Mouse (Mus musculus): ENCODE data around the gene Pdzd2.

The Pdzd2 gene

DNA sequence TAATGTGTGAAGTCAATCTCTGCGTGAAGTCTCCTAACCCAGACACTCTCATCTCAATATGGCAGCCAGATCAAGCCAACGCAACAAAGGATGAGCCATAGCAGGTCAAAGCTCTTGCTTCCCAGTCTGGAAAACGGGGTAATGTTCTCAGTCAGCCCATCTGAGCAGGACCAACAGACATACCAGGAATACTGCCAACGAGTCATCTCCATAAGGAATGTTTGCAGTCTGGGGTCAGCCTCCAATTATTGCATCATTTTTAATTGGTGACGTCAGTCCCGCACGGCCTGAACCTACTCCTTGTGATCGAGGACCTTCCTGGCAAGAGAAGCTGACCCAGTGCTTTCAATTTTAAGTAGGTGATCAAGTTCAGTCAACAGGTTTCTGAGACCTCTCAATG is 100.5 kb downstream of the Pdzd2 start:
- in situ Hi-C loops (cut with MboI; ENCODE audit: low pct_unique_long_range_greater_than_20kb in 1 of 2, low sequenced_read_pairs in 2 of 2, unreplicated experiment in 1 of 2) = no loop called here

DNA sequence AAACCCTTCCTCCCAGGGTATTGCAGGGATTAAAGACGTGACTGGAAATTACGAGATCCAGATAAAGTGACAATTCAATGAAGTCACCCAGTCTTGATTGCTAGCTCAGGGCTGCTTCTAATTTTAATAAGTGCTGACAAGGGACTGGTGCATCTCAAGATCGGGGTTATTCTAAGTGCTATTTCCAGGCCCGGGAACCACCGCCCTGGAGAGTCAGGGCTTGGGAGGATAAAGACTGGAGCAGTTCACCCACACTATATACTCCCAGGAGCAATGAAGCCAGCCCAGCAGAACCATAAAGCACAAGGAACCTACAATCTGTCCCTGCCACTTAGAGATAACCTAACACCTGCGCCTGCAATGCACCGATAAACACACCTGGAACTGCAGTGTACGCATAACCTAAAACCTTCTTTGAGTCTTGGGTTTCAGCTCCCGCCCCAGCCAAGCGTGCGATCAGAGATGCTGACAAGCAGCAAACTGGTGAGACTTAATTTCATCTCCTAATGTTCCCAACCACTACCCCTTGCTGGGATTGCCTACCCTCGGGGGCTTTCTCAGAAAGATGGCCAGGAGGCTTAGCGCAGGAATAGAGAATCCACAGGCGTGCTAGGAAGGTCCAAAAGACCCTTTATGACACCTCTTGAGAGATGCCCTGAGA is 101.2 kb downstream of the Pdzd2 start:
- in situ Hi-C loops (cut with MboI; ENCODE audit: low pct_unique_long_range_greater_than_20kb in 1 of 2, low sequenced_read_pairs in 2 of 2, unreplicated experiment in 1 of 2) = no loop called here

DNA sequence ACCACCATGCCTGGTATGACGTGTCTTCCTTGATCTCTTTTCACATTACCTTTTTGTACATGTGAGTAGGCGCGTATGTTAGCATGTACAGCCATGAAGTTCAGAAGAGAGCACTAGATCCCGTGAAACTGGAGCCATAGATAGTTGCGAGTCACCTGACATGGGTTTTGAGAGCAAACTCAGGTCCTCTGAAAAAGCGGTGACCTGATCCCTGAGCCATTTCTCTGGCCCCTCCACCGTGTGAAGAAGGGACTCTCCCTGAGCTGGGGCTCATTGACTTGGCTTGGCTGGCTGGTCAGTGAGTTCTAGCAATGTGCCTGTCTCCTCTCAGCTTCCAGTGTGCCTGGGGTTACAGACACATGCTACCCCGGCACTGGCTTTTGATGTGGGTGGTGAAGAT is 102.2 kb downstream of the Pdzd2 start:
- in situ Hi-C loops (cut with MboI; ENCODE audit: low pct_unique_long_range_greater_than_20kb in 1 of 2, low sequenced_read_pairs in 2 of 2, unreplicated experiment in 1 of 2) = no loop called here

DNA sequence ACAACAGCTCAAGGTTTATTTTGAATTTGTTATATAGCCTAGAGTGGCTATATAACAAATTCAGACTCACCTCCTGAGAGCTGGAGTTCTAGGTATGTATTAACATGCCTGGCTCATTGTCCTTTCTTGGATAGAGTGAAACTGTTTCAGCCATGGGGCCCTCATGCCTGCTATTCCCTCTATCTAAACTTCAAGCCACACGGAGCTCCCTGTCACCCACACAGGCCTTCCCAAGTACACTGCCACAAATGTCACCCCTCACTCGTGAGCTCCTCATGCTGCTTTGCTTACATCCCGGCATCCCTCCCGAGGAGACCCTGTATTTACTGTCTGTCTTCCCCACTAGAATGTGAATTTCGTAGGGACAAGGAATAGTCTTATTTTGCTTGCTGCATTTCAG is 103.3 kb downstream of the Pdzd2 start:
- in situ Hi-C loops (cut with MboI; ENCODE audit: low pct_unique_long_range_greater_than_20kb in 1 of 2, low sequenced_read_pairs in 2 of 2, unreplicated experiment in 1 of 2) = no loop called here

DNA sequence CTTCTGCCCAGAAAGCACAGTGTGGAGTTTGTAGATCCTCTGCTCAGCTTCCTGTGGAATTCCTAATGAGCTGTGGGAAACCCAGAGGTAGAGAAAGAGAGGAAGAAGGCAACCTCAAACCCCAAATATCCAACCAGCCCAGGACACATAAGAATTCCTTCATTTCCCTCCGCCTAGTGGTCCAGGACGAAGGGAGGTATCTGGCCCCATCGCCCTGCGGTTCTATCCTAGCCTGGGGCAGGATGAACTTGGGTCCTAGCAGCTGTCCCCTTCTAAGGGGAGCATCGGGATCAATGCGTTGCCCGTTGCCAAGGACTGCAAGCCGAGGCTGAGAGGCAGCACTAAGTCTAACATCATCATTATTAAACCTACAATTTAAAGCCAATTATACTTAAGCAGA is 104.8 kb downstream of the Pdzd2 start:
- in situ Hi-C loops (cut with MboI; ENCODE audit: low pct_unique_long_range_greater_than_20kb in 1 of 2, low sequenced_read_pairs in 2 of 2, unreplicated experiment in 1 of 2) = no loop called here

DNA sequence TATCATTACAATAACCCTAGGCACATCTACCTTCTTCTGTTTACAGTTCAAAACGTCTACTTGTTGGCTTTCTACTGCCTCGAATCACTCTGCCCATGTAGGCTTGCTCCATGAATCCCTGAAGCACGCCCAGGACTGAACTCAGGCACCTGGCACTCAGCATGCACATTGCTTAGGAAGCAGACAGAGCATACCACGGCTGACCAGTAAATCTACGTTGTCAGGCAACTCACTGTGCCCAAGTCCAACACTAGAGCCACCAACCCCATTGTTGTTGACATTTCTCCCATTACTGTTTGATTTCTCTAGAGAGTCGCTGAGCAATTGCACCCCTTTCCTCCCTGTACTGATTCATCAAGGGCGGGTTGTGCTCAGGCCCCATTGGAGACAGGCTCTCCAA is 110.6 kb downstream of the Pdzd2 start:
- in situ Hi-C loops (cut with MboI; ENCODE audit: low pct_unique_long_range_greater_than_20kb in 1 of 2, low sequenced_read_pairs in 2 of 2, unreplicated experiment in 1 of 2) = no loop called here

DNA sequence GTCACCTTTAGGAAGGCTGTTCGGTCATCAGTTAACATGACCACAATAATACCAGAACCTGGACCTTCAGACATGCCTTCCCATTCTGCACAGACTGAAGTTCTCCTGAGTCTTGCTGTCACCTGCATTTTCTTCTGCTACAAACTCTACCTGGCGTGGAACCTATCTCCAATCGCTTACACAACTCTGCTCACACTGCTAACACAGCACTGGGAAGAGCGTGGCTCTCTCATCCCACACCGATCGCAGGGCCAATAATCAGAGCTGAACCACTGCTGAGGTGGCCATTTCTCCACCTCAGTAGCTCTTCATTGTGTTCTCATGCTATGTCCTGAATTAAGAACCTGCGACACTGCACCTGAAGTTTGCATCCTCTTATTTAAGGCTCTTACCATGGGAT is 111.3 kb downstream of the Pdzd2 start:
- in situ Hi-C loops (cut with MboI; ENCODE audit: low pct_unique_long_range_greater_than_20kb in 1 of 2, low sequenced_read_pairs in 2 of 2, unreplicated experiment in 1 of 2) = no loop called here

DNA sequence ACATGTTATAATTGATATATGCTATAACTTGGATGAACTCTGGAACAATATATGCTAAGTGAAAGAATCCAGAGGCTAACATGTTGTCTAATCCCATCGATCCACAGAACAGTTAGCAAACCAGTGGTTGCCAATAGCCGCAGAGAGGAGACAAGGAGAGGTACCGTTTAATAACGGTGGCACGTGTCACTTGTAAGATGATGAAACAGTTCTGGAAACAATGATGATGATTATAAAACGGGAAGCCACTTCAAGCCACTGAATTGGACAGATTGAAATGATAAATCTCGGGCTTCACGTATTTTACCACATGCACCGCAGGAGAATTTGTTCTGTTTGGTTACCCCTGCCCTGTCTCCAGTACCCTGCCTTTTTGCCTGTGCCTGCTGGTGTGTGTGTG is 112.8 kb downstream of the Pdzd2 start:
- in situ Hi-C loops (cut with MboI; ENCODE audit: low pct_unique_long_range_greater_than_20kb in 1 of 2, low sequenced_read_pairs in 2 of 2, unreplicated experiment in 1 of 2) = no loop called here

DNA sequence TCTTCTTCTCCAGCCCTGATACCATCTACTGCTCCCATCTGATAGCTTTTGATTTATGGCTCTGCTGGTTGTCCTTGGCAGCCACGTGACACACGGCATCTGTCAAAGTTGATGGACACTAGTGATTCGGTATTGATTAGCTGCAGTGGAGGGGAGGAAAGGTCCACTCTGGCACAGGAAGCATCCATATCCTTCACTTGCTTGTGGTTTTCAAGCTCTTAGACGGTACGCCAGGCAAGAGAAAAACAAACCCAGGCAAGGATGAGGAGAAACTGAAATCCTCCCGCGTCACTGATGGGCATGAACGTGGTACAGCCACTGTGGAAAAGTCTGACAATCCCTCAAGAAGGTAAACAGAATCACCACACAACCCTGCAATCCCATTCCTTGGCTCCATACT is 113.6 kb downstream of the Pdzd2 start:
- in situ Hi-C loops (cut with MboI; ENCODE audit: low pct_unique_long_range_greater_than_20kb in 1 of 2, low sequenced_read_pairs in 2 of 2, unreplicated experiment in 1 of 2) = no loop called here

DNA sequence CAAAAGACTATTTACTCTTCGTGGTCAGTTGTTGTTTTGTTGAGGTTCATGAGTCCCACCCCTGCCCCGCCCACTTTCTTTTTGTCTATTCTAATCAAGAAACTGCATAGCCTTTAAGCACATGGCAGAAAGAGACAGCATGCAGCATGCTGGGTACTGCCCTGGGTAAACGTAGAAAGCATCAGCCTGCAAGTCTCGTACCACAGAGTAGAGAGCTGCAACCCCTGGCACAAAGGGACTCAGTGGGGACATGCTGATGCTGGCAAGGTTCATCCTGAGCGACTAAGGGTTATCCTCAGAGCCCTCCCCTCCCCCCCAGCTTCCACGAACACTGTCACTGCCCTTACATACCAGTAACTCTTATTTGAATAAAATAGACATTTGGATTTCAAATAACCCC is 114.2 kb downstream of the Pdzd2 start:
- in situ Hi-C loops (cut with MboI; ENCODE audit: low pct_unique_long_range_greater_than_20kb in 1 of 2, low sequenced_read_pairs in 2 of 2, unreplicated experiment in 1 of 2) = no loop called here

DNA sequence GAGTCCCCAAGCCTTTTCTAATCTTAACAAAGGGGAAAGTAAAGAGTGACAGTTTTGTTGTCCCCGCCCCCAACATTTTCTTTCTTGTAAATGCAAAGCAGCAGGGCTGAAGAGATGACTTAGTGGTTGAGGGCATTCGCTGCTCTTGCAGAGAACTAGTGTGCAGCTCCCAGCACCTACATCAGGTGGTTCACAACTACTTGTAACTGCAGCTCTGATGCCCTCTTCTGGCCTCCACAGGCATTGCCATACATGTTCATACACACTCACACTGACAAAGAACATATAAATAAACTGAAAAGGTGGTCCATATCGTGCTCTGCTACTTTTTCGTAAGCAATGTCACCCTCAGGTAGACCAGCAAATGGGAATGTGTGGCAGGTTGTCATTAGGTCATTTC is 116.2 kb downstream of the Pdzd2 start:
- in situ Hi-C loops (cut with MboI; ENCODE audit: low pct_unique_long_range_greater_than_20kb in 1 of 2, low sequenced_read_pairs in 2 of 2, unreplicated experiment in 1 of 2) = no loop called here

DNA sequence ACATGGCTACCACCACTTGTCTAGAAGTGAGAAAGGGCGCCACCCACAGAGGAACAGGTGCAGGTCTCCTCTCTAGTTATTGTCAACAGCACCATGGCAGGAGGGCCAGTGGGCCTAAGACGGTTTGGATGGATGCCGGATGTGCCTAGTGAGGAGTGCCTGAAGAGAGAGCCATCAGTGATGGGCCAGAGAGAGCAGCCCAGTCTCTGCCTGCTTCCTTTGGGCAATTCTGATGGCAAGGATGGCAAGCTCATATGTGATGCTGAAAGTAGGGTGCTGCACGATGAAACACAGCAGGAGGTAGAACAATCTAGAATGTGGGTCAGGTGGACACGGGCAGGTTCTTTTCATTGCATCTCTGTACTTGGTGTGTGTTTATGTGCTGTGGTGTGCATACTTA is 117.0 kb downstream of the Pdzd2 start:
- in situ Hi-C loops (cut with MboI; ENCODE audit: low pct_unique_long_range_greater_than_20kb in 1 of 2, low sequenced_read_pairs in 2 of 2, unreplicated experiment in 1 of 2) = no loop called here

DNA sequence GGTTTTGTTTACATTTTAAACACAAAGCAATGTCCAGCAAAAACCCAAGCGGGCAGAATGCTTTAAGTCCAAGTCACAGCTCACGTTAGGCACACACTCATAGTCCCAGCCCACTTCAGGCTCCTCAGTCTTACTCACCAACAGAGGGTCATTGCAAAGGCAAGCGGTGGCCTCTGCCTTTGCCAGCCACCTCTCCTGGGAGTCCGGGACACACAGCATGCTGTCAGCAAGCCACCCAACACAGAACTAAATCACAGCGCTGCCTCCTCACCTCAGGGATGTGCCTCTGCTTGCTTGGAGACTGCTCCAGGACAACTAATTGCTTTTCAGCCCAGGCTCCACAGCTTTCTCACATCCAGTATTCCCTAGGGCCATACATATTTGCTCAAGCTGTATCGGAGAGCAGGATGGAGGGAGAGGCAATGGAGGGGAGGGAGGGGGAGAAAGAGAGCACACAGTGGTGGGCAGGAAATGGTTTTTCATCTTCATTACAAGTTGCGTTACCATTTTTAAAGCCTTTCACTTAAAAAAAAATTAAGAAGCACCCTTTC is 117.6 kb downstream of the Pdzd2 start:
- in situ Hi-C loops (cut with MboI; ENCODE audit: low pct_unique_long_range_greater_than_20kb in 1 of 2, low sequenced_read_pairs in 2 of 2, unreplicated experiment in 1 of 2) = no loop called here

DNA sequence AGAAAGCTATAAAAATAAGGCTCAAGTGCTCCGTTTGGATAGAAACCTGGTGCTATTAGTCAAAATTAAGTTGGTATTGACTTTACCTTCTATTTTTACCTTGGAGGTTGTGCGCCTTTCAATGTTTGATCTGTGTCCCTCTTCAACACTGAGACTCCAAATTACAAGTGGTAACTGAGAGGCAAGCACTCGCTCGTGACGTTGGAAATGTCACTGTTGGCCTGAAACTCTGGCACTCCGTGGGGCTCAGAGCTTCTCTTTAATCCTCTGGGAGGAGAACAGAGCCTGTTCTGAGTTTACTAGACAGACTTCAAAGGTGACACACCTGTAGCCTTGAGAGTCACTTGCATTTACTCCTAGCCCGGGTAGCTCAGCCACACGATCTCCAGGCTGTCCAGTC is 120.5 kb downstream of the Pdzd2 start:
- in situ Hi-C loops (cut with MboI; ENCODE audit: low pct_unique_long_range_greater_than_20kb in 1 of 2, low sequenced_read_pairs in 2 of 2, unreplicated experiment in 1 of 2) = no loop called here

DNA sequence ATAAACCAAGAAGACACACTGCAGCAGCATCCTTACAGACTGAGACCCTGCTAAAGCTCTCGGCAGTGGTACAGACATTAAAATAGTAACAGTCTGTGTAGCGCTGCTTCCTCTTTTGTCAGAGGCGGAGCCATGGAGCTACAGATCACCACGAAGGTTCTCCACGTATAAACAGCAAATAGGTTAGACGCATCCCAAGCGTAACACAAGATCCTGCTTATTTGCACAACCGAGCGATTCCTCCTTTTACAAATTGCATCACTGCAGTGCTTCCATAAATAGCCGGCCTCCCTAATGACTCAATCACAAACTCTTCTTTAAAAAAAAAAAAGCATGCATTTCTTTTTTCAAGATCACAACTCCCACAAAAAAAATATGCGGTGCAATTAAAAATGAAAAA is 122.1 kb downstream of the Pdzd2 start:
- in situ Hi-C loops (cut with MboI; ENCODE audit: low pct_unique_long_range_greater_than_20kb in 1 of 2, low sequenced_read_pairs in 2 of 2, unreplicated experiment in 1 of 2) = no loop called here

DNA sequence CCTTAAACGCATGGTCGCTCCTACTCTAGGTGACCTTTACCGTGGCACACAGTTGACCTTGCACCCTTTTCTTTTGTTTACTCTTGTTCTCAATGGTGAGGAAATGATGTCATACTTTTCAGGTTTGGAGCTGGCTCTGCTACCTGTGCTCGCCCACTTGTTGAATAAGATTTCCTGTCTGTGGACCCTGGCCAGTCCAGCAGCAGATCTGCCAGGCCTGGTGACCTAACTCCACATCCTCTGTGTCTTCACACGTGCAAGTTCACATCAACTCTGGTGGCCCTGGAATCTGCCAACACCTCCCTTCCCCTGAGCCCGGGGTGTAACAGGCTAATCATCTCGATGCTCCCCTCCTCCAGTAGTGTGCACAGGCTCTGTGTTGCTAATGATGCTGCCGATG is 122.5 kb downstream of the Pdzd2 start:
- in situ Hi-C loops (cut with MboI; ENCODE audit: low pct_unique_long_range_greater_than_20kb in 1 of 2, low sequenced_read_pairs in 2 of 2, unreplicated experiment in 1 of 2) = no loop called here

DNA sequence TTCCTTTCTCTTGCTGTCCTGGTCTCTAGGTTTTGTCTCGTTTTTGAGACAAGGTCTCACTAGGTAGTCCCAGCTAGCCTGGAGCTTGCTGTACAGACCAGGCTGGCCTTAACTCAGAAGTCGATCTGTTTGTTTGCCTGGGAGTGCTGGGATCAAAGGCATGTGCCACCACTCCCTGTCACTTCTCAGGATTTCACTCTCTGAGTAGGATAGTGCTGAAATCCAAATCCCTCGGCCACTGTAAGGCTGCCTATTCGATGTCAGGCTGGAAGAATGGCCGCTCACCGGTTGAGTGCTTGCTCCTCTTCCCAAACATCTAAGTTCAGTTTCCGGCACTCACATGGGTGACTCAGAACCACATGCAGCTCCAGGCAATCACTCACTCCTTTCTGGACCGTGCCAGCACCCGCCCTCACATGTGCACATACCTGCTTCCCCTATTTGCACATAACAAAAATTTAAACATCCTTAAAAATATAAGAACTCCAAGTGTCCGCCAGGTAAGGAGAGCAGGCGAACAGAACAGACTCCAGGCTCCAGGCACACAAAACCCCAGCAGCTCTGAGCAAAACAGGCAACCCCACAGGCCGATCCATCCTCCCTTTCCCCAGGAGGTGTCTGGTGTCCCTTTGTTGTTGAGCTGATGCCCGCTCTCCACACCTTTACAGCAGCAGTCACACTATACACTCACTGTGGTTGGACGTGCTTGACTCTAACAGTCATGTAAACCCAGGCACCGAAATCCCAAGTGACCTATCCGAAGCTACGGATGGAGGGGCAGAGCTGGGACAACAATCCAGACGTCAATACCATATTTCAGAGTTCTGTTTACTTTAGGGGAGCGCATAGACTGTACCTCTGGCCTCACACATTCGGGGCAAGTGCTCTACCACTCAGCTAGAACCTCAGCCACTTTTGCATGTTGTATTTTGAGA is 124.5 kb downstream of the Pdzd2 start:
- in situ Hi-C loops (cut with MboI; ENCODE audit: low pct_unique_long_range_greater_than_20kb in 1 of 2, low sequenced_read_pairs in 2 of 2, unreplicated experiment in 1 of 2) = no loop called here

DNA sequence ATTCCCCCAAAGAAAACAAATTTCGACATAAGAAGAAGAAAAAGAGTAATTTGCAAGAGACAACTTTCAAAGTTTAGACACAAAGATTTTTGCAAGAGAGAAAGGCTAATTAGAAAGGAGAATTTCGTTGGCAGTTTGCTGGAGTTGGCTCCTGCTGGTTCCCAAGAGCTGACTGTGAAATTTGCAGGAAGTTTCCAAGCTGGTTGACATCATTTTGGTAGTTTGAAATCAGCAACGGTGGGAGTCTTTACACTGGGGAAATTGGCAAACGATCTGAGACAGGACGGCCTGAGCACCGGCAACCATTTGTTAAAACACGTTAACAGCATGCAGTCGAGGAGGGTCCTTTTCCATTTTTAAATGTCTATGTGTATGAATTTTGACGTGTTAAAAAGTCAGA is 125.7 kb downstream of the Pdzd2 start:
- in situ Hi-C loops (cut with MboI; ENCODE audit: low pct_unique_long_range_greater_than_20kb in 1 of 2, low sequenced_read_pairs in 2 of 2, unreplicated experiment in 1 of 2) = no loop called here

DNA sequence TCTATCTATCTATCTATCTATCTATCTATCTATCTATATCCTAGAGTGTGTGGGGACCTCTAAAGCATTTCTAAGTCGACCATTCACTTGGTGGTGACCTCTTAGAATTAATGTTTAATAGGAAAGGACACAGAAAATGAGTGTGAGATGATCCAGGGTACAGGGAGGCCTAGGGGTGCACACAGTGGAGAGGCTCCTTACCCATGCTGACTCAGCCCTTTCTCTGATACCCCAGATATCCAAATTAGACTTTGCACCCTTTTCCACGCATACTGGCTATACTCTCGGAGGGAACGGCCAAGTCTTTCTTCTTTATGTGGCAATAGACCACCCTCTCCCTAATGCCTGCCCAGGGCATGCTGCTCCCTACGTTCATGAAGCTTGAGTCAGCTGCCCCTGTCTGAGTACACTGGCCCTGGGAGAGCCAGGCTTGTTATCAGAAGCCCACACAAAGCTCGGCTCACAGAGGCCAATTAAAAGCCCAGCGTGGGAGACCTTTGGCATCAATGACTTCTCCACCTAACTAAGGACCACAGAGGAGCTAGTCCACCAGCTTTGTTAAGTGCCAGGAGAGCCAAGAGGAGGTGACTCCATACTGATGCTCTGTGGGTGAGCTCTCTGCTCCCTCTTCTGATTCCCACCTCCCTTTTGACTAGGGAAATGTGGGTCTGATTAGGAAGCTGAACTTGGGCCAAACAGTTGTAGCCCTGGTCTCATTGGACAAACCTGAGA is 126.6 kb downstream of the Pdzd2 start:
- in situ Hi-C loops (cut with MboI; ENCODE audit: low pct_unique_long_range_greater_than_20kb in 1 of 2, low sequenced_read_pairs in 2 of 2, unreplicated experiment in 1 of 2) = no loop called here

Data from mouse embryonic stem cell (cell line).